Mouse (Mus musculus) forebrain, embryonic 16.5 days (tissue): ENCODE results near the gene Dap3. TPM values are rescaled to one million over a fixed set of nuclear protein-coding genes. Genes with fewer than 3 reads are reported as not detected.
"Not testable (repeated sequence)": the region's sequence is repeated elsewhere in the genome, so short reads cannot be mapped to it uniquely, and the experiment has no call there.

ENCODE experiments used
- ATAC-seq: fragments of 200-750 bp; cut with Nextera tagmentation; 2 replicates; pipeline ENCODE4 v1.8.0; 2017; ENCODE audit warnings: mild to moderate bottlenecking, moderate library complexity
- H3K27ac ChIP-seq: fragments of 300-500 bp; sonication (generic); 2 replicates; pipeline ENCODE4 v1.5.1; 2014; ENCODE audit warnings: low read length, control low read depth
- H3K27me3 ChIP-seq: fragments of 300-500 bp; sonication (generic); replicated peaks from 2 replicates; pipeline ENCODE4 v1.6.1; 2014; ENCODE audit warnings: low read length; ENCODE audit not compliant: control insufficient read depth, insufficient read depth
- H3K36me3 ChIP-seq: fragments of 300-500 bp; sonication (generic); 2 replicates; pipeline ENCODE4 v1.6.1; 2014; ENCODE audit not compliant: control insufficient read depth, insufficient read depth
- H3K4me1 ChIP-seq: fragments of 300-500 bp; sonication (generic); replicated peaks from 2 replicates; pipeline ENCODE4 v1.6.1; 2014; ENCODE audit warnings: low read length; ENCODE audit not compliant: control insufficient read depth, insufficient read depth
- H3K4me2 ChIP-seq: fragments of 300-500 bp; sonication (generic); 2 replicates; pipeline ENCODE4 v1.6.1; 2014; ENCODE audit warnings: mild to moderate bottlenecking, low read length, control low read depth
- H3K4me3 ChIP-seq: fragments of 300-500 bp; sonication (generic); replicated peaks from 2 replicates; pipeline ENCODE4 v1.5.1; 2014; ENCODE audit warnings: mild to moderate bottlenecking, low read length, control low read depth
- H3K9ac ChIP-seq: fragments of 300-500 bp; sonication (generic); replicated peaks from 2 replicates; pipeline ENCODE4 v1.6.1; 2014; ENCODE audit warnings: low read depth, low read length, control low read depth
- H3K9me3 ChIP-seq: fragments of 300-500 bp; sonication (generic); 2 replicates; pipeline ENCODE4 v1.6.1; 2016; ENCODE audit warnings: low read length; ENCODE audit not compliant: control insufficient read depth
- WGBS: fragments of 180-500 bp; shearing (Covaris S2); extraction: QIAGEN DNeasy Blood & Tissue Kit; methylation state at CpG from one replicate; pipeline ENCODE4 v1.1.7; 2014; 5-methylcytosine and 5-hydroxymethylcytosine counted together
- polyA plus RNA-seq: library from polyadenylated mRNA; unstranded; fragments of >200 nt; fragmentation: Nextera tagmentation; extraction: Ambion mirVana; gene quantifications from 2 replicates; pipeline ENCODE4 v1.2.1, GENCODE M21; 2015

Dap3 gene
- polyA plus RNA-seq, 1 experiment from 2014 or later: 161 TPM

DNA sequence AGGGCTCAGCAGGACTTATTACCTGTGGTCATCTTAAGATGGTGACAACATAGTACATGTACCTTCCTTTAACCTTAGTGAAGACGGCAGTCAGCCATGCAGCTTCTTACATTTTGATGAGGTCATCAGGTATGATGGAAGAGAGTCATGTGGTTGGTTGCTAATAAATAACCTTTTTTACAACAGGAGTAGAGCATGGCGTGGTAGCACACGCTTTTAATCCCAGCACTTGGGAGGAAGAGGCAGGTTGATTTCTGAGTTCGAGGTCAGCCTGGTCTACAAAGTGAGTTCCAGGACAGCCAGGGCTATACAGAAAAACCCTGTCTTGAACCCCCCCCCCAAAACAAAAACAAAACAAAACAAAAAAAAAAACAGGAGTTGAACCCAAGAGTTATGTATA lies 68.4 kb downstream of the Dap3 start:
- not testable (repeated sequence) for H3K9ac ChIP-seq, H3K27ac ChIP-seq, H3K9me3 ChIP-seq, H3K4me1 ChIP-seq, ATAC-seq, H3K4me2 ChIP-seq, H3K36me3 ChIP-seq, H3K4me3 ChIP-seq, H3K27me3 ChIP-seq
- WGBS: 98% methylated on average over 4 of the region's 4 CpGs

Other genes starting within 250 kb of the Dap3 start
- gene Rit1, start 234.3 kb downstream of the Dap3 start, polyA plus RNA-seq: 43.2 and 52.6 TPM in 2 replicates
- 231 and 248 TPM in 2 replicates for gene Syt11, start 176.0 kb downstream of the Dap3 start, polyA plus RNA-seq
- gene Gon4l, start 116.0 kb downstream of the Dap3 start, polyA plus RNA-seq: 13.6 and 17.3 TPM in 2 replicates
- gene Msto1, start 37.2 kb downstream of the Dap3 start, polyA plus RNA-seq: 44.5 and 47.7 TPM in 2 replicates
- gene Ash1l, start 559 bp downstream of the Dap3 start, polyA plus RNA-seq: 22.6 and 24.6 TPM in 2 replicates
- gene Rusc1, start 142.1 kb upstream of the Dap3 start, polyA plus RNA-seq: 74.4 and 76.8 TPM in 2 replicates
- gene Gm43738, start 149.9 kb upstream of the Dap3 start, polyA plus RNA-seq: not detected in 2 replicates
- 380 and 438 TPM in 2 replicates for gene Fdps, start 150.8 kb upstream of the Dap3 start, polyA plus RNA-seq
- 0.13 TPM in 1 of 2 replicates, not detected in the other for gene Pklr, start 185.0 kb upstream of the Dap3 start, polyA plus RNA-seq
- gene Hcn3, start 209.0 kb upstream of the Dap3 start, polyA plus RNA-seq: 34.0 and 39.6 TPM in 2 replicates
- 19.2 and 23.9 TPM in 2 replicates for gene Clk2, start 213.6 kb upstream of the Dap3 start, polyA plus RNA-seq
- gene Scamp3, start 226.3 kb upstream of the Dap3 start, polyA plus RNA-seq: 125 and 128 TPM in 2 replicates
- gene Fam189b, start 232.0 kb upstream of the Dap3 start, polyA plus RNA-seq: 26.5 and 30.7 TPM in 2 replicates